Mouse (Mus musculus): ENCODE measurements at regions not wholly inside any gene's neighbourhood (a gene's known extent, or its start where the extent isn't known, plus 50 kb on each side); places are given as distances from the start of the nearest gene placed in this dataset.

- no peak for DNase-seq (ENCODE audit: low spot score in 2 of 2)
These were observed 161.5 kb upstream of the Samsn1 start for GRCm38 (mm10) chr16:76183556-76183955.

- DNase-seq (ENCODE audit: low spot score in 2 of 2) = peak in 1 of 2 experiments; percentile 21
These were observed 161.0 kb upstream of the Samsn1 start for GRCm38 (mm10) chr16:76183105-76183504.

DNA sequence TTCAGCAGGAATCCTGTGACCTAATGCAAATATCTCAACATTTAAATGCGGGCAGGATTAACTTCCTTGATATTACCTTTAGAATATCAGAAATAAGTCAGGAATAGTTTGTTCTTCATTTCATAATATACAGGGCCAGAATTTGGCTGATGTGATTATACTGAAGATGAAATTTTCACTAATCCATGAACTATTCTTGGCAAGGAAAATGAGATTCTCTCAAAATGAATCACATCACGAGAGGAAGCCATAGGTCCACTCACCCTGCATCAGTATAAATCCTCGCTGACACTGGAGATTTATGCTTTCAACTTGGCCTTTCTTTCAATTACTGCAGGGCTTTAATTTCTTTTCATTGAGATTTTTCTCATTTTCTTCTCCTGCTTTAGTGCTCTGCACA is 159.5 kb upstream of the Samsn1 start:
- DNase-seq (ENCODE audit: low spot score in 2 of 2) = no peak

GRCm38 (mm10) chr16:76167651-76168050 is 145.6 kb upstream of the Samsn1 start:
- no peak for DNase-seq (ENCODE audit: low spot score in 2 of 2)

DNA sequence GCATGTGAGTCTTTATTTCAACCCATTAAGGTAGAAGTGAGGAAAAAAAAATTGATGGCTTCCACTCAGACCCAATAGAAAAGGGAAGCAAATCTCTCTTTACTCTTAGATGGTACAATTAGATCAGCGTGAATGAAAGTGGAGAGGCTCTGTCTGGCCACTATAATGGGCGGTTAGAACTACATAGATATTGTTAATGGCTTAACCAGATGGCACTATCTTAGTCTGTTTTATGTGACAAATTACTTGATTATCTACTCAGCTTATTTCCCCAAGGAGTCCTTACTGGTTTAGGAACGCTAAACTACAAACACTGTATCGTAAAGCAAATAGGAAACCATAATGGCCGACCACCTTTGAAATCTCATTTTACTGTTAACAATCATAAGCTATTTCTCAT is 138.8 kb upstream of the Samsn1 start:
- DNase-seq (ENCODE audit: low spot score in 2 of 2) = no peak

GRCm38 (mm10) chr16:76158585-76158984 is 136.5 kb upstream of the Samsn1 start:
- no peak for DNase-seq (ENCODE audit: low spot score in 2 of 2)

DNA sequence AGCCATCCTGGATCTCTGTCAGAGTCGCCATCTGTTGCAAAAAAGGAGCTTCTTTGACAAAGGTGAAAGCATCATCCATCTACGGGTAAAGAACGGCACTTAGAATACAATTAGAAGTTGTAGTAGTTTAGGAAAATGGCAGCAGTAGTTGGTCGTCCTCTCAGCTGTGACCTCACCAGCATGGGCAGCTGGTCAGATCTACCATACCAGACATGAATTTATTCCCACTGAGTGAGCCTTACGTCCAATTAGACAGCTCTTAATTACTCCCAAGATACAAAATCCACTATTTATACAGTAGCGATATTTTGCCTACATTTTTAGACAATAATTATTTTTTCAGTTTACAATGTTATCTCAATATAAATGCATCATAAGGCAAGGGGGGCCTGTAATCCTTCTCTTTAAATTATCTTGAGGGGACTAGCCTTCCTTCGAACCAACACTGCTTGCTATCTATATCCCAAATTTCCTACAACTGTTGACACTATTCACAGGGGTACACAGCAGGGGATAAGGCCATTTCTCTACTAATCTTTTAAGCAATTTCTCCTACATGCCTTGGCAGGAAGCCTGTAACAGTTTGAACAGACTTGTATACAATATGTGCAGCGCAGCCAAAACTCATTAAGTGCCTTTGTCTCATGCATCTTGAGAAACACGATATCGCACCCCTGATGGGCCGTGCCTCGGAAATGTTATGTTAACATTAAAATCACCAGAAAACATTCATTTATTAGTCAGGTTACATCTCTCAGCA is 131.9 kb upstream of the Samsn1 start:
- DNase-seq (ENCODE audit: low spot score in 2 of 2) = no peak

DNA sequence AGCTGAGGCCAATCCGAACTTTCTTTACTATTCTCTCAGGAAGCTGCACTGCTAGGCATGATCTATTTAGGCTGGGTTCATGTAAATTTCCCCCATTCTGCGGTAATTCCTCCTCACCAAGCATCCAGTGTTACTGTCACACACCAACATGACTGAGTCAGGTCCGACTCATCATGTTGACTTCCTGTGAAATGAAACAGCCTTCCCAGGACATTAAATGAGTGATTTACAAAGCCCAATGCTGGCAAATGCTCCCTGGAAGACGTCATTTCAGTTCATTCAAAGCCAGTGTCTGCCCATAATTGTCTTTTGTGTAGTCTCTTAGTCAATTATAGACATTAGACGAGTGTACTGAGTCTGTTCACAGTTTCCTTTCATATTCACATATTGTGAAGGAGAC is 127.5 kb upstream of the Samsn1 start:
- DNase-seq (ENCODE audit: low spot score in 2 of 2) = no peak

GRCm38 (mm10) chr16:76133892-76134291 is 111.8 kb upstream of the Samsn1 start:
- DNase-seq (ENCODE audit: low spot score in 2 of 2) = no peak

GRCm38 (mm10) chr16:76130486-76130885 is 108.4 kb upstream of the Samsn1 start:
- no peak for DNase-seq (ENCODE audit: low spot score in 2 of 2)

DNA sequence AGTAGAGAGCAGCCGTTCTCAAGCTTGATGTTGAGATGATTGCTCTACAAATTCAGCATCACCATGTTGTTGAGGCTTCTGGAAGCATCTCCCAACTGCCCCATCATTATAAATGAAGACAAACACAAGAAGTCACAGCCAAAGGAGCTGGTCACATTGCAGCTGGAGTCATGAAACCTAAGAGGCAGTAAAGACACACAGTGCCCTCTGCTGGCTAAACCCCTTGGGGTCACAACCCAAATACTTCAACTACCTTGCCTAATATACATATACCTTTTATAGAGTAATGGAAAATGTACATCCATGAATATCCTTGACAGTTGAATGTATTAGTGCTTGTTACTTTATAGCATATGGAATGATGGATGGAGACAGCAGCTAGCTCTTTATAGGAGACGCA is 107.9 kb upstream of the Samsn1 start:
- DNase-seq (ENCODE audit: low spot score in 2 of 2) = peak in 1 of 2 experiments; percentile 17

GRCm38 (mm10) chr16:76123021-76123384 is 100.9 kb upstream of the Samsn1 start:
- no peak for DNase-seq (ENCODE audit: low spot score in 2 of 2)

- no peak for DNase-seq (ENCODE audit: low spot score in 2 of 2)
These were observed 100.3 kb upstream of the Samsn1 start for GRCm38 (mm10) chr16:76122172-76123020.

- DNase-seq (ENCODE audit: low spot score in 2 of 2) = no peak
These were observed 98.6 kb upstream of the Samsn1 start for GRCm38 (mm10) chr16:76120712-76121111.

DNA sequence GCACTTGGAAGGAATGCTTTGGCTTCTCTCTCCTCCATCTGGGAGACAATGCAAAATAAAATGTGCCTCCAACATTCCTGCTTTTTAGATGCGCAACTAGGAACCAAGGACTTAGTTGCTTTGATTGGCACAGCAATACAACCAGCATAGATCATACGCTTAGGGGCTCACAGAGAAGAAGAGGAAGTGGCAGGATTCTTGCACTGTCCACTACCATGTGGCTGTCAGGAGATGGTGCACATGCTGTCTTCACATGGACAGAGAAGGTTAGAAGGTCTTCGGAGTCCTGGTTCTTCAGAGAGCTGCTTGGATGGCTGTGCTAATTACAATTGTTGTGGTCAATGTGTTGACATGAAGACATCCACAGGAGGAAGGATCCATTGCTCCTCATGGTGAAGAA is 88.3 kb upstream of the Samsn1 start:
- no peak for DNase-seq (ENCODE audit: low spot score in 2 of 2)

DNA sequence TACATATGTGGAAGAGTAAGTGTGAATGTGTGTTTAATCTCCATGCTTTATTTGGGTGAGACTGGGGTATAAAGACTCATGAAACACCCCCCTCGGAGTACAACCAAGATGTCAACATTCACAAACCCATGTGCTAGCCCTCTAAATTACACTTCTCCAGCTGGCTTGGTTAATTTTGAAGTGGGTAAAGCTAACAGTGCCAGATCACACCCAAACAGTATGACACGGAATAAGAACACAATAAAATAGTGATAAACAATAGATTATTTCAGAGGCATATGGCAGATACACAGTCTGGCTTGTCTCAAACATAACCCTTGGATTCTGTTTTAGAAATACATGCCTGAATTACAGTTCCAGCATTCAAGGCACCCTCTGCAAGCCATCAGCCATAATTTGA is 86.4 kb upstream of the Samsn1 start:
- no peak for DNase-seq (ENCODE audit: low spot score in 2 of 2)

DNA sequence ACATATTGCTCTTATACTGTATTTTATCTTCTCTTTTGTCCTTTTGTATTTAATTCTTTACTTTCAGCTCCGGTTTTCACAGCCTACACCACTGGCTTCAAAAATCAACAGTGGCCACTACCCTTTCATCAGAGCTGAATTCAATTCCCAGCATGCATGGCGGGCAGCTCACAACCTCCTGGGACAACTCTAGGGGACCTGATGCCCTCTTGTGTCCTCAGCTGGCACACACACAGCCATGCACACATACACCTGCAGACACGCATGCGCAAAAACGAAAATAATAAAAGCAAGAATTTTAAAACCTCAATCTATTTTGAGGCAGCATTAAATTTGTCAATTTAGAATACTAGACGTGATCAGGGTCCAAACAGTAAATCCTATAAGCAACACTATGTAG is 82.6 kb upstream of the Samsn1 start:
- no peak for DNase-seq (ENCODE audit: low spot score in 2 of 2)

DNA sequence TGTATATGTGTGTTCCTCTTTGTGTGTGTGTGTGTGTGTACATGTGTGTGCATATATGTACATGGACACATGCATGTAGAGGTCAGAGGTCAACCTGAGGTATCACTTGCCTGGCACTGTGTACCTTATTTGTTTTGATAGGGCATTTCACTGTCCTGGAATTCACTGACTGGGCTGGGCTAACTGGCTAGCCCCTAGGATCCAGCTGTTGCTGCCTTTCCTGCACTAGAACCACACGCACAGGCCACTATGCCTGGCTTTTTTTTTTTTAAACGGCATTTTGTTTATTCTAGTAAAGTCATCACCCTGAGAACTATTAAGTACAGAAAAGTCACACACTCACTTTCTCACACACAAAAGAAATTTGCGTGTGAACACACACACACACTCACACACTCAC is 79.7 kb upstream of the Samsn1 start:
- no peak for DNase-seq (ENCODE audit: low spot score in 2 of 2)

- DNase-seq (ENCODE audit: low spot score in 2 of 2) = no peak
These were observed 75.7 kb upstream of the Samsn1 start for GRCm38 (mm10) chr16:76097808-76098207.

- no peak for DNase-seq (ENCODE audit: low spot score in 2 of 2)
These were observed 74.3 kb upstream of the Samsn1 start for GRCm38 (mm10) chr16:76096363-76096762.

- DNase-seq (ENCODE audit: low spot score in 2 of 2) = no peak
These were observed 63.3 kb upstream of the Samsn1 start for GRCm38 (mm10) chr16:76085363-76085762.

- no peak for DNase-seq (ENCODE audit: low spot score in 2 of 2)
These were observed 60.4 kb upstream of the Samsn1 start for GRCm38 (mm10) chr16:76082465-76082864.
